Mouse (Mus musculus): Measurements from ENCODE around the gene Dot1l. TPM values are rescaled to one million over a fixed set of nuclear protein-coding genes. Genes with fewer than 3 reads are reported as not detected.

Gene Dot1l
- 69.2 to 82.9 TPM (median 74.7 TPM) in 4 replicates for total RNA-seq (2023)

DNA sequence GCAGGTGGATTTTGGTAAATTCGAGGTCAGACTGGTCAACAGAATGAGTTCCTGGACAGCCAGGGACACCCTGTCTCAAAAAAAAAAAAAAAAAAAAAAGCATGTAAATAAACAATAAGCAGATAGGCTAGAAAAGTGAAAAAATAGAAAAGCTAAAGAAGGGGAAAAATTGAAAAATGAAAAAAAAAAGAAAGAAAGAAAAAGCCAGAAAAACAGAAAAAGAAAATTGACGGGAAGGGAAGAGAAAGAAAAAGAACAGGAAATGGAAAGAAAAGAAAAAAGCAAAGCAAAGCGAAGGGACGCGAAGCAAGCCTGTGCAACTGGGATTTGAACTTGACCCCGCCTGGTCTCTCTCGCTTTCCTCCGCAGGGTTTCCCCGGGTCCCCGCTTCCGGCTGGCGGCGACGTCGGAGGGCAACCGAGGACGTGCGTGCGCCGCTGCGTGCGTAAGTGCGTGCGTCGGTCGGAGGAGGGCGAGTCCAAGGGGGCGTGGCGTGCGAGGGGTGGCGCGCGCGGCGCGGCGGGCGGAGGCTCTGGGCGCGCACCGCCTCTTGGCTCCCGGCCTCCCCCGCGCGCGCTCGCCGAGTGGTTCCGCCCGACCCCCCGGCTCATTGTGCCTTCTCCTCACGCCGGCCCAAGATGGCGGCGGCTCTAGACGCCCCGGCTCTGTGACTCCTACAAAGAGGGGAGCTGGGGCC lies at the start of gene Dot1l:
Gene Dot1l, plus strand, starts transcription at position 613 of the 697 bp plus-strand sequence.

DNA sequence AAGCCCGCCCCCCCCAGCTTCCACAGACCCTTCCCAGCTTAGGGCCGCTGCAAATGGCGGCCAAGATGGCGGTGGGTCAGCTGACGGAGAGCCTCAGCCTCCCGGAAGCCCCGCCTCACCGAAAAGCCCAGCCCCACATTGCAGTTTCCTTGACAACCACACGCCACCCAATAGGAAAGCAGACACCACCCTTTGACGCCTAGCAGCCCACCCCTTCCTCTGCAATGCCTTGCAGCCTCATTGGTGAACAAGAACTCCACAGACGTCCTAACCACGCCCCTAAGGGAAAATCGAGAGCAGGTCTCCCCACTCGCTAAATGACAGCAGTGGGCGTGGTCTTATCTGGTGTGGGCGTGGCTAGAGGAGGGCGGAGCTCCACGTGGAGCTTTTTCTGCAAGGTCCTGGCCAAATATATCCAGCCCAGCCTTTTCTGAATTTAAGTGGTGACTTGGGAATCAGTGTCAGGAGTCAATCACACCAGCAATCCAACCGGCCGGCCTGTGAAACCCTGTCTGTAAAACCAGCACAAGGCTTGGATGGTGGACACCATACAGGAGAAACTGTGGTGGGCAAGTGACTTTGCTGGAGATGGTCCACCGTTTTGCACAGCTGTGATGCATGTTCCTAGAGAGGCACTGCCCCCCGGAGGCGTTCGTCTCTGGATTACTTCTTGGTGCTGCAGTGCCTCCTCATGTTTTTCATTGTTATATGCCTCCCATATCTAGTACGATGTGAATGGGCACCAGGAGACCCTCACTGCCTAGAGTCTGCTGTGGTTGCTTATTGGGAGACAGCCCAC lies 12.6 kb upstream of the Dot1l start, which contains the start of gene Ap3d1:
Gene Ap3d1, minus strand, starts transcription at position 85 of the 799 bp plus-strand sequence.

DNA sequence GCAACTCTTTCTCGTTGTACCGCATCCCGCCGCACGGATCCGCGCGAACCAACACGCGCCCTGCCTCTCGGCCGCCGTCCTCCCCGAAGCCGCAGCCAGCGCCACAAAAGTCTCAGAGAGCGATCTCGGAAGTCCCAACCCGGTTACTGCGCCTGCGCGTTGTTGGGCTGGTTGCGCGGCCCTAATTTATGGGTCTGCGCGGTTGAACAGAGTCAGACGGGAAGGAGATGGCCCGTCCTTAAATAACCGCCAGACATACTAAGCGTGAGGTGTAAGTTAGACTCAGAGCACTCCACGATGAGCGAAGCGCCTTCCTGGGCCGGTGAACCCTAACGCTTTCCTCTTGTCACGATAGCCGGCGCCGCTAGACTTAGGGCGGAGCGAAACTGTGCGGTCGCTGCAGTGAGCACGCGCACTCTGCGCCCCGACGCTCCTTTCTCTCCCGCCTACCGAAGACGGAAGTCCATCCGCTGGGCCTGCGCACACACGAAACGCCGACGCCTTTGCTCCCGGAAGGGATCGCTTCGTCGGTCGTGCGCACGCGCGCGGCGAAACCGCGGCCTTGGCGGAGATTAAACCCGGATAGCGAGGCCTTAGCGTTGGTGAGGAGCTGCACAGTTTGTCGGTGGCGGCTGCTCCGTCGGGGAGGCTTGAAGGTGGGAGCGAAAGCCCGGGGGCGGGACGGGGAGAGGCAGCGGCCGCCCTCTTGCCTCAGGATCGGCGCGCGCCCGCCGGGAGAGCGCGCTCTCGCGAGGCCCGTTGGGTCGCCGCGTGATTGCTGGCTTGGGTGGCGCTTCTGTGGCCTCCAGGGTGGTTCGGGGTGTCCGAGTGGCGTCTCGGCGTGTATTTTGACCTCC lies 43.4 kb downstream of the Dot1l start, which contains the start of the genes Sf3a2 and Plekhj1:
Gene Sf3a2, plus strand, starts transcription at position 49 of the 857 bp plus-strand sequence.
Gene Plekhj1, minus strand, starts transcription at position 477 of the 857 bp plus-strand sequence.

DNA sequence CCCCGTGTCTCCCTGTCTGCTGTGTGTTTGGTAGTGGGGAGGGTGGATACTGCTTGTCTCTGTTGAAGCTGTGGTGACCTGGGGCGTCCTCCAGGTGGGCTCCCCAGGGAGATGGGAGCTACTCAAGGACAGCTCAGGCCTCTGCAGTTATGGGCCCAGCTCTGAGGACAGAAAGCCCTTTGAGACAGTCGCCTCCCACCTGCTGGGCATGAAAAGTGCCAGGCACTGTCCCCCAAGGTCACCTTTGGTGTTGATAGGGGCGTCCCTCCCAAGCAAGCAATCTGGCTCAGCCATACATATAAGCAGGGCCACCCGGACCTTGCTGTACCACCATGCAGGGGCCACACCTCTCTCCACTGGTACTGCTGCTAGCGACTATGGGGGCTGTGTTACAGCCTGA lies 49.9 kb downstream of the Dot1l start, which contains the start of gene Amh:
Gene Amh, plus strand, starts transcription at position 328 of the 400 bp plus-strand sequence.

DNA sequence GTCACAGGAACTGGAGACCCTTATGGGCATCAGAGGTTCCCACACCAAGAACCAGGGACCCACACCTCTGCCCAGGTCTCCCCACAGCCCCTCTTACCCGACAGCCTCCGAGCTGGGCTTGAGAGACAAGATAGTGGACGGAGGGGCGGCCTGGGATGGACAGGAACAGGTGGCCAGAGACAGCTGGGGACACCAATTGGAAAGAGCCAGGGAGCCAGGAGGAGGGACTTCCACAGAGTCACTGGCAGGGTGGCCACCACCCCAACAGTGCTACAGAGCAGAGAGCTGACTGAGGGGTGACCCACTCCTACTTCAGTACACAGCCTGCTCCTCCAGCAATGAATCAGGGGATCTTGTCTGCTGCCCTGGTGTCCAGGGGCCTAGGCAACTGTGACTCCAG lies 58.4 kb downstream of the Dot1l start, which contains the start of gene Jsrp1:
Gene Jsrp1, minus strand, starts transcription at position 133 of the 400 bp plus-strand sequence.

DNA sequence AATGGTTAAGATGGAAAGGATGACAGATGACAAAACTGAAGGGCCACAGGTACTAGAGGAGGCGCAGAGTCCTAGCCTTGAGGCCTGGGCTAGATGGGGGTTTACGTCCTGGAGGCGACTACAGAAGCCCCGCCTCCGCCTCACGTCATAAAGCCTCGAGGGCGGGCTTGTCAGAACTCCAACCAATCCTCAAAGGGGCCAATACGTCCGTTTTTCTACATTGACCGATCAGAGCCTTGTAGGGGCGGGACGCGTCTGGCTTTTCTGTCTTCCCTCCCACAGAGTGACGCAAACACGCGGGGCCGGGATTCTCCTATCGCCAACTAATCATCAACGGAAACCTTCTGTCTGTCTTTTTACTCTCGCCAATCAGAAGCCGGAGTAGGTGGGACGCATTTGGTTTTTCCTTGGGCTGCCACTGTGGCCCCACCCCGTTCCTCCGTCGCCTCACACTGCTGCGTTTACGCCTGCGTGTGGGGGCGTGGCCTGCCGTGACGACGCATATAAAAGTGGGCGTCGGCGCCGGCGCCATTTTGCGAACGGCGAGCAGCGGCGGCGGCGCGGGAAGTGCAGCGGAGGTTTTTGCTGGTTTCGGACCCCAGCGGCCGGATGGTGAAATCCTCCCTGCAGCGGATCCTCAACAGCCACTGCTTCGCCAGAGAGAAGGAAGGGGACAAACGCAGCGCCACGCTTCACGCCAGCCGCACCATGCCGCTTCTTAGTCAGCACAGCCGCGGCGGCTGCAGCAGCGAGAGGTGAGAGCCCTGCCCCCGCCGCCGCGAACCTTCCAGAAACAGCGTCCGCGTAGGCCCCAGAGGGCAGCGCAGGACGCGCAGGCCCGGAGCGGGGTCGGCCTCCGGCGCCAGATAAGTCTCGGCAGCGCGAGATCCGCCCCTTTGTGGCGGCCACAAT lies 71.4 kb downstream of the Dot1l start, which contains the start of gene Oaz1:
Gene Oaz1, plus strand, starts transcription at position 506 of the 912 bp plus-strand sequence.

DNA sequence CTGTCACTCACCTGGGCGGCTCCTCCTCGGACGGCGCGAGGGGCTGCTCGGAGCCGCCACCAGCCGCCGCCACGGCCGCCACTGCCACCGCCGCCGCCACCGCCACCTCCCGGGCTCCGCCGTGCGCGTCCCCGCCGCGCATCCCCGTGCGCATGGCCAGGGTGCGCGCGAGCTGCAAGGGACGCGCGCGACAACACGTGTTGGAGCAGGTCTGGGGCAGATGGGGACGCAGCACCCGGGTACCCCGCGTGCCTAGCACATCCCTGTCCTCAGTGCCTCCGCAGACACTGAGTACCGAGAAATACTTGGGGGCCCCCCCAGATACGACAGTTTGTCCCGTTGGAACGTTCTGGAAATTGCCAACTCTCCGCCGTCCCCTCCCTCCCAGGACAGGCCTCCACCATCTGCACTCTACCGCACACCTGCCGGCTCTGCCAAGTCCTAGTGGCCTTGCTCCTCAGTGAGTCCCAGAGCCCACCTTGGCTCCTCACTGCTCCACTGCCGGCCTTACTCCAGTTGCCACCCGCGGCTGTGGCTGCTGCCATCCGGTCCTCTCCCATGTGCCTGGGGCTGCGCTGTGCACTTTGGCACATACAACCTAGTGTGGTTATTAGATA lies 89.0 kb downstream of the Dot1l start, which contains the start of gene Lingo3:
Gene Lingo3, minus strand, starts transcription at position 109 of the 617 bp plus-strand sequence.

Other genes with a start within 250 kb of the Dot1l start
- gene Atp8b3, start 216.1 kb upstream of the Dot1l start, total RNA-seq (2023), result not detected in 4 replicates
- 113 to 136 TPM (median 123 TPM) in 4 replicates for gene Rexo1, start 193.6 kb upstream of the Dot1l start, total RNA-seq (2023)
- 30.3 to 34.0 TPM (median 31.5 TPM) in 4 replicates for gene Klf16, start 177.9 kb upstream of the Dot1l start, total RNA-seq (2023)
- 89.6 to 111 TPM (median 99.5 TPM) in 4 replicates for gene Abhd17a, start 164.9 kb upstream of the Dot1l start, total RNA-seq (2023)
- 61.5 to 65.5 TPM (median 62.9 TPM) in 4 replicates for gene Scamp4, start 152.3 kb upstream of the Dot1l start, total RNA-seq (2023)
- gene Adat3, start 152.3 kb upstream of the Dot1l start, total RNA-seq (2023), result 9.3 to 21.8 TPM (median 15.5 TPM) in 4 replicates
- gene Gm49322, start 149.2 kb upstream of the Dot1l start, total RNA-seq (2023), result 10.6 to 12.6 TPM (median 11.2 TPM) in 4 replicates
- 209 to 257 TPM (median 213 TPM) in 4 replicates for gene Csnk1g2, start 132.4 kb upstream of the Dot1l start, total RNA-seq (2023)
- 30.1 to 32.7 TPM (median 31.0 TPM) in 4 replicates for gene Btbd2, start 98.1 kb upstream of the Dot1l start, total RNA-seq (2023)
- gene Mknk2, start 77.1 kb upstream of the Dot1l start, total RNA-seq (2023), result 396 to 427 TPM (median 418 TPM) in 4 replicates
- gene Mob3a, start 53.2 kb upstream of the Dot1l start, total RNA-seq (2023), result 94.0 to 111 TPM (median 98.1 TPM) in 4 replicates
- gene Izumo4, start 53.0 kb upstream of the Dot1l start, total RNA-seq (2023), result 34.0 to 51.5 TPM (median 39.5 TPM) in 4 replicates
- gene Ap3d1, start 12.9 kb upstream of the Dot1l start, total RNA-seq (2023), result 122 to 151 TPM (median 133 TPM) in 4 replicates
- gene Sf3a2, start 43.0 kb downstream of the Dot1l start, total RNA-seq (2023), result 73.0 to 86.5 TPM (median 77.6 TPM) in 4 replicates
- gene Plekhj1, start 43.4 kb downstream of the Dot1l start, total RNA-seq (2023), result 99.4 to 138 TPM (median 104 TPM) in 4 replicates
- gene Amh, start 50.0 kb downstream of the Dot1l start, total RNA-seq (2023), result 1.4 to 2.0 TPM (median 1.6 TPM) in 4 replicates
- gene Jsrp1, start 58.3 kb downstream of the Dot1l start, total RNA-seq (2023), result not detected in 4 replicates
- 513 to 527 TPM (median 522 TPM) in 4 replicates for gene Oaz1, start 71.5 kb downstream of the Dot1l start, total RNA-seq (2023)
- not detected in 4 replicates for gene Lingo3, start 88.8 kb downstream of the Dot1l start, total RNA-seq (2023)
- 20.7 to 35.6 TPM (median 25.5 TPM) in 4 replicates for gene Lsm7, start 100.0 kb downstream of the Dot1l start, total RNA-seq (2023)
- 28.8 to 33.2 TPM (median 31.9 TPM) in 4 replicates for gene Sppl2b, start 100.1 kb downstream of the Dot1l start, total RNA-seq (2023)
- gene Tmprss9, start 116.6 kb downstream of the Dot1l start, total RNA-seq (2023), result not detected in 4 replicates
- 57.5 to 75.0 TPM (median 69.9 TPM) in 4 replicates for gene Timm13, start 145.8 kb downstream of the Dot1l start, total RNA-seq (2023)
- gene Lmnb2, start 163.0 kb downstream of the Dot1l start, total RNA-seq (2023), result 11.6 to 13.6 TPM (median 12.6 TPM) in 4 replicates
- 39.7 to 58.7 TPM (median 48.3 TPM) in 4 replicates for gene Gadd45b, start 174.9 kb downstream of the Dot1l start, total RNA-seq (2023)